Mouse (Mus musculus) limb, embryonic 12.5 days (tissue): Measurements from ENCODE around the gene Vwde. TPM values are rescaled to one million over a fixed set of nuclear protein-coding genes. Genes with fewer than 3 reads are reported as not detected.

Source experiments
- ATAC-seq: fragments of 200-750 bp; cut with Nextera tagmentation; 2 replicates; pipeline ENCODE4 v1.8.0; 2017; ENCODE audit warnings: low read depth, moderate TSS enrichment; ENCODE audit not compliant: insufficient number of reproducible peaks, insufficient read depth, low FRiP score, low TSS enrichment
- H3K27ac ChIP-seq: fragments of 300-500 bp; sonication (generic); 2 replicates; pipeline ENCODE4 v1.5.1; 2016; ENCODE audit warnings: mild to moderate bottlenecking, moderate library complexity
- H3K27me3 ChIP-seq: fragments of 300-500 bp; sonication (generic); 2 replicates; pipeline ENCODE4 v1.6.1; 2016; ENCODE audit warnings: mild to moderate bottlenecking, moderate library complexity
- H3K36me3 ChIP-seq: fragments of 300-500 bp; sonication (generic); 2 replicates; pipeline ENCODE4 v1.6.1; 2016; ENCODE audit warnings: mild to moderate bottlenecking, moderate library complexity
- H3K4me1 ChIP-seq: fragments of 300-500 bp; sonication (generic); replicated peaks from 2 replicates; pipeline ENCODE4 v1.6.1; 2016
- H3K4me2 ChIP-seq: fragments of 300-500 bp; sonication (generic); 2 replicates; pipeline ENCODE4 v1.6.1; 2016; ENCODE audit warnings: mild to moderate bottlenecking, moderate library complexity
- H3K4me3 ChIP-seq: fragments of 300-500 bp; sonication (generic); replicated peaks from 2 replicates; pipeline ENCODE4 v1.5.1; 2016; ENCODE audit warnings: mild to moderate bottlenecking
- H3K9ac ChIP-seq: fragments of 300-500 bp; sonication (generic); replicated peaks from 2 replicates; pipeline ENCODE4 v1.6.1; 2016; ENCODE audit warnings: mild to moderate bottlenecking, moderate library complexity
- H3K9me3 ChIP-seq: fragments of 300-500 bp; sonication (generic); 2 replicates; pipeline ENCODE4 v1.6.1; 2016; ENCODE audit warnings: mild to moderate bottlenecking, moderate library complexity
- WGBS: fragments of 180-500 bp; shearing (Covaris S2); methylation state at CpG from one replicate; pipeline ENCODE4 v1.1.7; 2016; 5-methylcytosine and 5-hydroxymethylcytosine counted together
- polyA plus RNA-seq: library from polyadenylated mRNA; unstranded; fragments of >200 nt; fragmentation: Nextera tagmentation; extraction: Ambion mirVana; gene quantifications from 2 replicates; pipeline ENCODE4 v1.2.1, GENCODE M21; 2016

The Vwde gene
- 0.30 and 0.51 TPM in 2 replicates for polyA plus RNA-seq

GRCm38 (mm10) chr6:13224596-13225227 is at the start of gene Vwde:
Gene Vwde, minus strand, starts transcription at chr6:13224965.
- no peak within 1 kb of the TSS for H3K27ac ChIP-seq
- 0 out of 2 replicates have a peak, but pooled peaks cover 2% of the 10 kb centered on the region for H3K4me1 ChIP-seq
- H3K4me2 ChIP-seq = peak within 1 kb of the TSS; percentile 55
- peak; percentile 47; the same call in 1 of the 2 replicates for ATAC-seq
- no peaks in the 10 kb centered on the region for H3K27me3 ChIP-seq
- peak within 1 kb of the TSS; percentile 29 for H3K4me3 ChIP-seq
- H3K9ac ChIP-seq = no peak within 1 kb of the TSS; the same call in 1 of the 2 replicates
- 32% methylated on average over 15 of the region's 15 CpGs for WGBS
- no peaks in the 10 kb centered on the region for H3K9me3 ChIP-seq
- no peaks in the 10 kb centered on the region for H3K36me3 ChIP-seq

- no peak overlapping the region for H3K4me2 ChIP-seq
- no peaks in the 10 kb centered on the region for H3K9me3 ChIP-seq
- 83% methylated on average over 4 of the region's 4 CpGs for WGBS
- no peak for ATAC-seq
- no peak overlapping the region for H3K4me3 ChIP-seq
- H3K36me3 ChIP-seq = no peaks in the 10 kb centered on the region
- H3K27ac ChIP-seq = no peak overlapping the region
- H3K27me3 ChIP-seq = no peaks in the 10 kb centered on the region
- no peak overlapping the region for H3K9ac ChIP-seq
- no peaks in the 10 kb centered on the region for H3K4me1 ChIP-seq
Observed at GRCm38 (mm10) chr6:13255341-13255740, 30.6 kb upstream of the Vwde start.

- H3K36me3 ChIP-seq = no peaks in the 10 kb centered on the region
- ATAC-seq = no peak
- no peak overlapping the region for H3K4me3 ChIP-seq
- WGBS = 71% methylated on average over 4 of the region's 4 CpGs
- H3K27me3 ChIP-seq = no peaks in the 10 kb centered on the region
- no peak overlapping the region for H3K4me2 ChIP-seq
- H3K27ac ChIP-seq = no peak overlapping the region
- no peaks in the 10 kb centered on the region for H3K9me3 ChIP-seq
- H3K9ac ChIP-seq = no peak overlapping the region
- no peaks in the 10 kb centered on the region for H3K4me1 ChIP-seq
Observed at GRCm38 (mm10) chr6:13248317-13248969, 23.7 kb upstream of the Vwde start.

- Histone ChIP-seq H3K4me2 (no peak overlapping the region), H3K36me3 (no peaks in the 10 kb centered on the region), H3K27me3 (no peaks in the 10 kb centered on the region), H3K9ac (no peak overlapping the region), H3K9me3 (no peaks in the 10 kb centered on the region), H3K27ac (no peak overlapping the region), H3K4me1 (no peaks in the 10 kb centered on the region), H3K4me3 (no peak overlapping the region)
- WGBS = 82% methylated on average over 6 of the region's 6 CpGs
- no peak for ATAC-seq
Observed at GRCm38 (mm10) chr6:13206157-13206556, 18.6 kb downstream of the Vwde start.

- Histone ChIP-seq H3K36me3 (no peaks in the 10 kb centered on the region), H3K9ac (no peak overlapping the region), H3K4me3 (no peak overlapping the region), H3K9me3 (peaks cover 6% of the 10 kb centered on the region; the same call in 1 of the 2 replicates), H3K27ac (no peak overlapping the region), H3K4me1 (no peaks in the 10 kb centered on the region), H3K4me2 (no peak overlapping the region), H3K27me3 (no peaks in the 10 kb centered on the region)
- WGBS = 86% methylated on average over 3 of the region's 3 CpGs
- ATAC-seq = no peak
Observed at GRCm38 (mm10) chr6:13197486-13197885, 27.3 kb downstream of the Vwde start.

- WGBS = 89% methylated on average over 11 of the region's 11 CpGs
- H3K4me2 ChIP-seq = no peak overlapping the region
- no peak overlapping the region for H3K9ac ChIP-seq
- H3K4me3 ChIP-seq = no peak overlapping the region
- H3K27ac ChIP-seq = no peak overlapping the region
- no peak for ATAC-seq
- H3K36me3 ChIP-seq = no peaks in the 10 kb centered on the region
- H3K27me3 ChIP-seq = no peaks in the 10 kb centered on the region
- H3K4me1 ChIP-seq = no peaks in the 10 kb centered on the region
- H3K9me3 ChIP-seq = no peaks in the 10 kb centered on the region
Observed at GRCm38 (mm10) chr6:13186836-13187235, 37.9 kb downstream of the Vwde start.

- Histone ChIP-seq H3K9ac (no peak overlapping the region), H3K27ac (no peak overlapping the region), H3K27me3 (no peaks in the 10 kb centered on the region), H3K4me1 (no peaks in the 10 kb centered on the region), H3K4me2 (no peak overlapping the region), H3K36me3 (no peaks in the 10 kb centered on the region), H3K4me3 (no peak overlapping the region), H3K9me3 (no peaks in the 10 kb centered on the region)
- ATAC-seq = no peak
- WGBS = 76% methylated on average over 3 of the region's 3 CpGs
Observed at GRCm38 (mm10) chr6:13180061-13180460, 44.7 kb downstream of the Vwde start.

- no peak overlapping the region for H3K9ac ChIP-seq
- H3K4me3 ChIP-seq = no peak overlapping the region
- H3K4me1 ChIP-seq = no peaks in the 10 kb centered on the region
- 36% methylated on average over 3 of the region's 3 CpGs for WGBS
- H3K9me3 ChIP-seq = no peaks in the 10 kb centered on the region
- H3K4me2 ChIP-seq = no peak overlapping the region
- no peak overlapping the region for H3K27ac ChIP-seq
- H3K36me3 ChIP-seq = no peaks in the 10 kb centered on the region
- no peaks in the 10 kb centered on the region for H3K27me3 ChIP-seq
- peak; percentile 87 for ATAC-seq
Observed at GRCm38 (mm10) chr6:13169459-13170150, 55.2 kb downstream of the Vwde start.

- Histone ChIP-seq H3K4me3 (no peak overlapping the region), H3K9ac (no peak overlapping the region), H3K36me3 (no peaks in the 10 kb centered on the region), H3K27me3 (no peaks in the 10 kb centered on the region), H3K9me3 (no peaks in the 10 kb centered on the region), H3K4me1 (0 out of 2 replicates have a peak, but pooled peaks cover 2% of the 10 kb centered on the region), H3K27ac (no peak overlapping the region), H3K4me2 (no peak overlapping the region)
- 77% methylated on average over 9 of the region's 9 CpGs for whole genome bisulfite sequencing
- ATAC-seq = no peak; the same call in 1 of the 2 replicates
Observed at GRCm38 (mm10) chr6:13166240-13166937, 58.4 kb downstream of the Vwde start.

GRCm38 (mm10) chr6:13159437-13159836 is 65.3 kb downstream of the Vwde start:
- Histone ChIP-seq H3K4me2 (no peak overlapping the region), H3K27me3 (no peaks in the 10 kb centered on the region), H3K9me3 (0 out of 2 replicates have a peak, but pooled peaks cover under 1% of the 10 kb centered on the region), H3K27ac (no peak overlapping the region), H3K36me3 (no peaks in the 10 kb centered on the region), H3K9ac (no peak overlapping the region), H3K4me1 (0 out of 2 replicates have a peak, but pooled peaks cover 2% of the 10 kb centered on the region), H3K4me3 (no peak overlapping the region)
- WGBS = 86% methylated on average over 2 of the region's 2 CpGs
- peak; percentile 63; the same call in 1 of the 2 replicates for ATAC-seq
